23 mouse cellular contexts compared by ENCODE assay signal in genomic region chr6:71420848-71421247, GRCm38 (mm10). TPM values are rescaled to one million over a fixed set of nuclear protein-coding genes. Genes with fewer than 3 reads are reported as not detected.
A peak's percentile ranks its signal among the peaks of the same experiment; 100 is the strongest.
DNase-seq lines count a peak whose midpoint lies in the region; ATAC-seq and TF ChIP-seq lines count a peak whose summit lies in the region.
"Had no signal": no experiment of that assay in that cellular context is flagged by ENCODE, and none has a peak within 500 bp of the region (broad histone marks: within the 10 kb centered on the region; RNA-seq: fewer than 3 reads in every experiment).

No protein-coding gene starts in this region.

- WGBS in kidney, adult 2 months = 36% methylated on average over 6 of the region's 6 CpGs
- 77% methylated on average over 6 of the region's 6 CpGs for WGBS in kidney, embryonic 14.5 days

- no peak overlapping the region for H3K9ac ChIP-seq in kidney, embryonic 14.5 days (ENCODE audit: low read depth, low read length)
- H3K9ac ChIP-seq: embryonic facial prominence, embryonic 12.5 days; forebrain, embryonic 12.5 days; heart, embryonic 15.5 days had no signal

- no peak for ATAC-seq in kidney, embryonic 14.5 days (ENCODE audit: low FRiP score, low TSS enrichment)
- ATAC-seq in erythroid progenitor cell, adult 5-6 weeks (replicated peaks; ENCODE audit: low FRiP score, poor library complexity, severe bottlenecking) = no peak
- ATAC-seq: forebrain, embryonic 16.5 days had no signal

- H3K4me3 ChIP-seq in kidney, adult 2 months (ENCODE audit: insufficient read depth, low read depth, low read length) = no peak overlapping the region
- H3K4me3 ChIP-seq in kidney, embryonic 14.5 days (ENCODE audit: low read length) = no peak overlapping the region
- H3K4me3 ChIP-seq: embryonic facial prominence, embryonic 12.5 days; forebrain, embryonic 12.5 days; heart, adult 2 months; heart, embryonic 15.5 days; hindbrain, embryonic 10.5 days had no signal

- DNase-seq in kidney, adult 2 months = peak; percentile 54
- no peak for DNase-seq in kidney, postnatal 4 days
- DNase-seq in kidney, postnatal 14 days = peak; percentile 29
- DNase-seq in kidney, postnatal 25 days = peak; percentile 26 to 50
- no peak for DNase-seq in left cerebral cortex, adult 8-10 months (ENCODE audit: low spot score in 2 of 2)
- DNase-seq: adrenal gland, postnatal 14 days; cerebellum, adult 11-12 months; cerebellum, adult 9-10 months; cerebellum, postnatal 25 days; gastrocnemius, postnatal 14 days; heart, adult 2 months had no signal

- peaks cover 28% of the 10 kb centered on the region for H3K4me1 ChIP-seq in kidney, adult 2 months (ENCODE audit: control insufficient read depth, insufficient read depth, low read length)
- no peaks in the 10 kb centered on the region for H3K4me1 ChIP-seq in kidney, embryonic 14.5 days (ENCODE audit: control insufficient read depth, insufficient read depth, low read length)
- H3K4me1 ChIP-seq: embryonic facial prominence, embryonic 12.5 days; forebrain, embryonic 12.5 days; hindbrain, embryonic 10.5 days had no signal

- H3K36me3 ChIP-seq in kidney, adult 2 months (ENCODE audit: control insufficient read depth, insufficient read depth, low read length) = no peaks in the 10 kb centered on the region
- H3K36me3 ChIP-seq in kidney, embryonic 14.5 days (ENCODE audit: control insufficient read depth, insufficient read depth, low read length) = peaks cover 4% of the 10 kb centered on the region; the same call in 1 of the 2 replicates
- H3K36me3 ChIP-seq: embryonic facial prominence, embryonic 12.5 days had no signal

- TF ChIP-seq CTCF in kidney, adult 2 months (conservative IDR thresholded peaks at IDR 0.05; ENCODE audit: insufficient read depth, insufficient read length, low read depth, low read length) = no peak

- no peak for TF ChIP-seq POLR2A in kidney, adult 2 months (IDR thresholded peaks at IDR 0.05; ENCODE audit: low read depth, low read length)

- no peaks in the 10 kb centered on the region for H3K27me3 ChIP-seq in kidney, adult 2 months (replicated peaks; ENCODE audit: control insufficient read depth, insufficient read depth, low read length)
- no peaks in the 10 kb centered on the region for H3K27me3 ChIP-seq in kidney, embryonic 14.5 days (ENCODE audit: control insufficient read depth, insufficient read depth, low read length)
- H3K27me3 ChIP-seq: embryonic facial prominence, embryonic 12.5 days; forebrain, embryonic 12.5 days; heart, embryonic 15.5 days had no signal

- no peaks in the 10 kb centered on the region; the same call in 1 of the 2 replicates for H3K9me3 ChIP-seq in kidney, embryonic 14.5 days (ENCODE audit: control insufficient read depth, low read length)
- H3K9me3 ChIP-seq: embryonic facial prominence, embryonic 12.5 days; forebrain, embryonic 12.5 days; heart, embryonic 15.5 days; hindbrain, embryonic 10.5 days had no signal

- peak overlapping the region; percentile 45; the same call in 1 of the 2 replicates for H3K27ac ChIP-seq in kidney, adult 2 months (ENCODE audit: insufficient read depth, low read depth, low read length)
- H3K27ac ChIP-seq in kidney, embryonic 14.5 days (ENCODE audit: low read depth, low read length) = no peak overlapping the region
- H3K27ac ChIP-seq: embryonic facial prominence, embryonic 12.5 days; forebrain, embryonic 12.5 days; heart, adult 2 months; heart, embryonic 15.5 days; hindbrain, embryonic 10.5 days had no signal

- no peak overlapping the region for H3K4me2 ChIP-seq in kidney, embryonic 14.5 days (replicated peaks; ENCODE audit: low read depth, low read length)
- H3K4me2 ChIP-seq: embryonic facial prominence, embryonic 12.5 days; forebrain, embryonic 12.5 days; heart, embryonic 11.5 days; heart, embryonic 15.5 days had no signal

RNA-seq across cellular contexts. Expression of gene Rmnd5a, which starts 19.6 kb away (rescaled TPM):
- polyA plus RNA-seq in kidney, adult 2 months (2012; rRNA removed) = 33.6 and 40.3 TPM in 2 replicates
- polyA plus RNA-seq in kidney, embryonic 14.5 days (2014; fragmentation: Nextera tagmentation; extraction: Ambion mirVana) = 11.2 and 13.0 TPM in 2 replicates
- 100 to 1,000 TPM in 2 of 4 experiments, 10 to 100 TPM in 2; 89.3 to 105 (median 98.4) TPM for total RNA-seq in left cerebral cortex, adult 8-10 months (2022)
- 58.3 and 66.3 TPM in 2 replicates for total RNA-seq in erythroid progenitor cell, adult 5-6 weeks (2015; ENCODE audit: low replicate concordance)
- 75.7 and 82.6 TPM in 2 replicates for total RNA-seq in erythroid progenitor cell, adult 5-6 weeks (2017; ENCODE audit: low replicate concordance)

RNA-seq across cellular contexts. Expression of gene Cd8a, which starts 47.6 kb away (rescaled TPM):
- polyA plus RNA-seq in kidney, adult 2 months (2012; rRNA removed) = 1.3 and 4.7 TPM in 2 replicates
- not detected in 2 replicates for polyA plus RNA-seq in kidney, embryonic 14.5 days (2014; fragmentation: Nextera tagmentation; extraction: Ambion mirVana)
- total RNA-seq in left cerebral cortex, adult 8-10 months (2022) = under 1 TPM in 3 of 4 experiments, not detected in 1; 0.11 to 0.15 (median 0.13) TPM
- total RNA-seq in erythroid progenitor cell, adult 5-6 weeks (2015; ENCODE audit: low replicate concordance) = not detected in 2 replicates
- total RNA-seq in erythroid progenitor cell, adult 5-6 weeks (2017; ENCODE audit: low replicate concordance) = 0.39 TPM in 1 of 2 replicates, not detected in the other
- total RNA-seq: gastrocnemius, adult 18-20 months; MEL had no signal
- polyA plus RNA-seq: C2C12; cortical plate, adult 2 months; embryonic facial prominence, embryonic 12.5 days; forebrain, embryonic 12.5 days; forebrain, embryonic 16.5 days; heart, embryonic 15.5 days; hindbrain, embryonic 10.5 days had no signal

Comparison
In these comparisons a context has a peak if more than half of its experiments do, and no peak if none do; other contexts are left out.
1. DNase-seq: peak in kidney, adult 2 months (single experiment), kidney, postnatal 14 days (single experiment) and kidney, postnatal 25 days (2 of 2); none in kidney, postnatal 4 days (0 of 2) and left cerebral cortex, adult 8-10 months (0 of 2).